Mouse (Mus musculus) heart, adult 2 months (tissue): Measurements from ENCODE around the gene P4ha1. TPM values are rescaled to one million over a fixed set of nuclear protein-coding genes. Genes with fewer than 3 reads are reported as not detected.
A peak's percentile ranks its signal among the peaks of the same experiment; 100 is the strongest.

Source experiments
- DNase-seq, 2 experiments: peaks; one replicate each; pipeline ENCODE4 v3.0.0; 2021
- H3K27ac ChIP-seq: fragments of 200-600 bp; 2 replicates; pipeline ENCODE4 v1.8.1; 2022
- H3K27me3 ChIP-seq: fragments of 200-500 bp; 2 replicates; pipeline ENCODE4 v1.6.1; 2012; ENCODE audit warnings: mild to moderate bottlenecking, low read length, inconsistent platforms, mixed read lengths; ENCODE audit not compliant: control insufficient read depth, insufficient read depth
- H3K36me3 ChIP-seq: fragments of 200-500 bp; 2 replicates; pipeline ENCODE4 v1.6.1; 2012; ENCODE audit warnings: low read length, inconsistent platforms; ENCODE audit not compliant: control insufficient read depth, insufficient read depth
- H3K4me1 ChIP-seq: fragments of 200-500 bp; 2 replicates; pipeline ENCODE4 v1.6.1; 2011; ENCODE audit warnings: low read length; ENCODE audit not compliant: control insufficient read depth, insufficient read depth
- H3K4me3 ChIP-seq: fragments of 200-600 bp; 2 replicates; pipeline ENCODE4 v1.8.1; 2022
- H3K79me2 ChIP-seq: fragments of 200-500 bp; replicated peaks from 2 replicates; pipeline ENCODE4 v1.6.1; 2012; ENCODE audit warnings: mild to moderate bottlenecking, inconsistent platforms, low read length, moderate library complexity, mixed read lengths; ENCODE audit not compliant: control insufficient read depth, insufficient read depth
- H3K9ac ChIP-seq: fragments of 200-500 bp; 2 replicates; pipeline ENCODE4 v1.6.1; 2012; ENCODE audit warnings: low read depth, mild to moderate bottlenecking, control low read depth, inconsistent platforms, low read length, mixed read lengths
- CTCF ChIP-seq: fragments of 200-600 bp; IDR thresholded peaks from 2 replicates; pipeline ENCODE4 v1.8.1; 2022; ENCODE audit warnings: antibody characterized with exemption, mild to moderate bottlenecking, moderate library complexity
- EP300 ChIP-seq: fragments of 200-500 bp; IDR thresholded peaks from 2 replicates; pipeline ENCODE4 v1.6.1; 2011; ENCODE audit warnings: low read depth, low read length, control low read depth; ENCODE audit not compliant: insufficient read depth
- POLR2A ChIP-seq: fragments of 200-500 bp; IDR thresholded peaks from 2 replicates; pipeline ENCODE4 v1.6.1; 2011; ENCODE audit warnings: mild to moderate bottlenecking, low read depth, low read length, control low read depth; ENCODE audit not compliant: insufficient read depth
- WGBS: fragments of 180-500 bp; shearing (Covaris S2); methylation state at CpG from one replicate; pipeline ENCODE4 v1.1.7; 2018; 5-methylcytosine and 5-hydroxymethylcytosine counted together
- intact Hi-C: fragments of 180-260 bp; cut with DNase I; formaldehyde crosslinking; loops from one replicate; pipeline ENCODE4 v1.15.1; 2025
- polyA plus RNA-seq: library from polyadenylated mRNA; depleted of rRNA; stranded (reverse); fragments of >200 nt; gene quantifications from 2 replicates; pipeline ENCODE4 v1.2.3, GENCODE M21; 2012
- total RNA-seq, 2 experiments: library from RNA; stranded (reverse); gene quantifications; 2 replicates each; pipeline ENCODE4 v1.2.3; 2021

The P4ha1 gene
- total and polyA plus RNA-seq, 3 experiments: 14.8 to 48.0 (median 42.4) TPM

DNA sequence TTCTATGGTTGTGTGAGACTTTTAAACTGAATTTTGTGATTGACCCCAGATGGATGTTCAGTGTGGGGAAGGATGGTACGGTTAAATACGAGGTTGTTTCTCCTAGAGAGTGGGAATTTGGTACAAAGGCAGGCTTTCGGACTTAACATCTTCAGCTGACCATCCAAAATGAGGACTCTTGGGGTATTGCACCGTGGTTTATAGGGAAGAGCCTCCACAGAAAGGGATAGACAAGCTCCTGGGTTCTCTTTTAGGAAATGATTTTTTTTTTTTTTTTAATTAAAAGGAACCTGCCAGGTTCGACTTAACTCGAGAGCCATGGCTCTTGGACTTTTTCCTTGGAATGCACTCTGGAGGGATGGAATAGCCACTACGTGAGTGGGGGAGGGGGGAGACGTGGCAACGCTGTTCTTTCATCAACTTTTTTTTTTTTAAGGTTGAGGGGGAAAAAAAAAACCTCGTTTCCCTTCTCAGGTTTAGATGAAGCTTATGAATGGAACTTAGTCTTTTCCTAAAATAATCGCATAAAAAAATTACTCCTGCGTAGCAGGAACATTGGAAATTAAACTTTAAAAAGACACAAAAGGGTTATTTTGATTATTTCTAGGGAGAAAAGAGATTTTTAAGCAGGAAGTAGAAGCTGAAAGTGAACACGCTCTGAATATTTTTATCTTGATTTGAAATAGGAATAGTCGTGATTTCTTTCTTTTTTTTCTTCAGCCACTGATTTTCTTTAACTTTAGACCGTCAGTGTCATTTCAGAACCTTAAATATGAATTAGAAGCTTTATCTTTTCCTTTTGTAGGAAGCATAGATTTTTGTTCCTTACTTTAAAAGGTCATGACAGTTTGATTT lies 1.4 kb downstream of the P4ha1 start:
- H3K4me3 ChIP-seq: peak overlapping the region; percentile 86
- peak overlapping the region; percentile 99 for H3K27ac ChIP-seq
- intact Hi-C loops: loop anchor here (2.0 to 10.0 kb wide), 3 partner anchors 28 to 380 kb away; partner anchors contain the start of genes Micu1, Sept10 and Sowahc
- no peaks in the 10 kb centered on the region for H3K27me3 ChIP-seq
- peaks cover 3% of the 10 kb centered on the region for H3K4me1 ChIP-seq
- WGBS: 10% methylated on average over 15 of the region's 15 CpGs
- peaks cover 8% of the 10 kb centered on the region for H3K36me3 ChIP-seq
- no peaks in the 10 kb centered on the region for H3K79me2 ChIP-seq
- TF ChIP-seq POLR2A: no peak
- no peak for TF ChIP-seq EP300
- no peak for TF ChIP-seq CTCF
- H3K9ac ChIP-seq: peak overlapping the region; percentile 87
- no peak for DNase-seq

DNA sequence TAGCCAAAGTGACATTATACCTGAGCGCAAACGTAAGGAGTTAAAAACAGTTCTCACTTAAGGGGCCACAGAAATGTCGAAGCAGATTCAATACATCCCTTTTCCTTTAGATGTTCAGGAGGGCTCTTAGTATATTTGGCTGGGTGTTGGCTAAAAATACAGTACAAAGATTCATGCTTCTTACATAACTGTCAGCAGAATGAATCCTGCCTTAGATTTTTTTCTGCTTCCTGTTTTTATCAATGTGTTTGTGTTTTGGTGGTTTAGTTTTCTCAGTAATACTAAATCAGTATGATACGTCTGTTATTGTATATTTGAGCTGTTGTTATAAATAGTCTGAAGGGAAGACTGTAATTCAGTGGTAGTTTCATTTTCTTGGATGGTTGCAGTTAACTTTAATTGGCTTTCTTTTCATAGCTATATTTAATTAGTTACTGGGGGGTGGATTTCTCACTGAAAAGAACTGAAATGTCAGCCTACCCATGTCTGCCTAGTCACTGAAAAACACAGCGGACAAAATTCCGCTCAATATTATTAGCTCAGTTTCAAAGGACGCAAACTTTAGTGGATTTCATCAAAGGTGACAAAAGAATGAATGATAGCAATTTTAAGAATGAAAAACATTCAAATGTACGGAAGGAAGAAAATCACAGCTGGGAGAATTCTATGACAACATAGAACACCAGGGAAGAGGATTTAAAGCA lies 3.7 kb downstream of the P4ha1 start:
- Histone ChIP-seq H3K79me2 (no peaks in the 10 kb centered on the region; the same call in 1 of the 2 replicates), H3K36me3 (peaks cover 8% of the 10 kb centered on the region), H3K27me3 (no peaks in the 10 kb centered on the region), H3K27ac (no peak overlapping the region), H3K9ac (no peak overlapping the region), H3K4me3 (no peak overlapping the region), H3K4me1 (peaks cover 7% of the 10 kb centered on the region)
- no peak for TF ChIP-seq POLR2A
- no peak for TF ChIP-seq EP300
- no peak for TF ChIP-seq CTCF
- DNase-seq: no peak
- 59% methylated on average over 8 of the region's 8 CpGs for WGBS
- intact Hi-C loops: loop anchor here (2.0 to 10.0 kb wide), 2 partner anchors 288 to 378 kb away; partner anchors contain the start of gene Micu1

DNA sequence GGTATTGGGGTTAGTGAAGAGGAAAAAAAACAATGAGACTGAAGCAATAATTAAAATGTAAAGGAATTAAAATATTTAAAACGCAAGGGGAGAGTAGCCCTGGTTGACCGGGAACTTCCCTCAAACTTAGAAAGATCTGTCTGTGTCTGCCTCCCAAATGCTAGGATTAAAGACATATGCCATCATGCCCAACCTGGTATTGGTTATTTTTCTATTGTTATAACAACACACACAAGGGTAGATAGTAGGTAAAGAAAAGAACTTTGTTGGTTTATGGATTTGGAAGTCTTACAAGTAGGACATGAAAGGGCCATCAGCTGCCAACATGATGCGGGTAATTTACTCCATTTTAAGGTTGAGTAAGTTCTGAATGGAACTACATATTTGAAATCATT lies 4.2 kb downstream of the P4ha1 start:
- H3K27ac ChIP-seq: no peak overlapping the region
- no peak for DNase-seq
- H3K27me3 ChIP-seq: no peaks in the 10 kb centered on the region
- intact Hi-C loops: loop anchor here (2.0 to 10.0 kb wide), 2 partner anchors 287 to 377 kb away; partner anchors contain the start of gene Micu1
- H3K9ac ChIP-seq: no peak overlapping the region
- H3K4me3 ChIP-seq: no peak overlapping the region
- H3K36me3 ChIP-seq: peaks cover 8% of the 10 kb centered on the region
- TF ChIP-seq EP300 (no peak), POLR2A (no peak), CTCF (no peak)
- 85% methylated on average over 3 of the region's 3 CpGs for WGBS
- H3K79me2 ChIP-seq: no peaks in the 10 kb centered on the region; the same call in 1 of the 2 replicates
- peaks cover 7% of the 10 kb centered on the region for H3K4me1 ChIP-seq

DNA sequence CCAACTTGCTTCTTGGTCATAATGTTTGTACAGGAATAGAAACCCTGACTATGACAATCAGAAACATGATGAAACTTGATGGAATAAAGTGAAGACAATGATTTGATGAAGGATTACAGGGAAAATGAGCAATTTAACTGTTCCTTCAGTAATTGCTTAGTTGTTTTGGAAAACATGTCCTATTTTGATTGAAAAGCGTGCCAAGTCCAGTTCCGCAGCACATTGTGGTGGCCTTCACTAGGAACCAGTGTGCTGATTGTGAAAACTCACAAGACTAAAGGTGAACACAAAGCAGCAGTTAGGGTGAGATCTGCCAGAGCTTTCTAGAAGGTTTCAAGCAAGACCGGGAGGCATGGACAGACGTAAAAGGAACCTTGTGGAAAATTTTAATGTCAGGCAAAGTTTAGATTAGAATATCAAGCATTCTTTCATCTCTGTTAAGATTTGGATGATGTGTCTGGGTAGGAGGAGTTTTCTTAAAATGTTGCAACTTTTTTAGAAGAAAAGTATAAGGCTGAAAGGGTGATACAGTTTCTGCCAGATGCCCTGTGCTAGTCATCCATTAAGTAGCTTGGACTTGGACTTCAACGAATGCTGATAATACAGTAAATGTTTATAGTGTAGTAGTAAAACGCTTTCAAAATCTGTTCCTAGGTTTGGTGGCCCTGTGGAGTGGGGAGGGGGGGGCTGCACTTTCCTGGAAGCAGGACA lies 8.6 kb downstream of the P4ha1 start:
- DNase-seq: no peak
- H3K27ac ChIP-seq: peak overlapping the region; percentile 50
- WGBS: 68% methylated on average over 6 of the region's 6 CpGs
- no peaks in the 10 kb centered on the region; the same call in none of the 2 replicates for H3K79me2 ChIP-seq
- H3K4me1 ChIP-seq: peaks cover 22% of the 10 kb centered on the region
- no peak overlapping the region for H3K4me3 ChIP-seq
- intact Hi-C loops: no loop called here
- H3K27me3 ChIP-seq: no peaks in the 10 kb centered on the region
- H3K9ac ChIP-seq: no peak overlapping the region
- peaks cover 17% of the 10 kb centered on the region for H3K36me3 ChIP-seq
- TF ChIP-seq EP300: no peak
- no peak for TF ChIP-seq POLR2A
- no peak for TF ChIP-seq CTCF

DNA sequence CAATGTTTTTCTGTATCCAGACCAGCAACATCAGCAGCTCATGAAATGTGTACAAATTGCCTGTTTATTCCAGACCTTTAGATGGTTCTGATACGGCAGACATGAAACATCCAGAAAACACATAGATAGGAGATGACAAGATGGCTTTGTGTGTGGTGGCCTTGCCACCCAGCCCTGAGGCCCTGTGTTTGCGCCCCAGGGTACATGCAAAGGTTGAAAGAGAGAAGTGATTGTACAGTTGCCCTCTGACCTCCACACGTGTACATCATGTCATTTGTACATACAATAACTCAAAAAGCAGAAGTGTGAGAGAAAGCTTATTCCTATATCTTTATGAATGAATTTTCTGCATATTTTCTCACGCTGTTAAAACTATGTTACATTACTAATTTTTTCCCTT lies 10.3 kb downstream of the P4ha1 start:
- no peak for DNase-seq
- TF ChIP-seq EP300: no peak
- TF ChIP-seq CTCF: no peak
- TF ChIP-seq POLR2A: no peak
- Histone ChIP-seq H3K4me3 (no peak overlapping the region), H3K27me3 (no peaks in the 10 kb centered on the region), H3K4me1 (peaks cover 20% of the 10 kb centered on the region), H3K9ac (no peak overlapping the region), H3K36me3 (peaks cover 15% of the 10 kb centered on the region), H3K27ac (no peak overlapping the region; the same call in 1 of the 2 replicates), H3K79me2 (no peaks in the 10 kb centered on the region; the same call in none of the 2 replicates)
- intact Hi-C loops: no loop called here
- 77% methylated on average over 4 of the region's 4 CpGs for WGBS
